Mouse (Mus musculus) intestine, postnatal 0 days (tissue): ENCODE measurements around the gene A730061H03Rik. TPM values are rescaled to one million over a fixed set of nuclear protein-coding genes. Genes with fewer than 3 reads are reported as not detected.

Experiments used
- ATAC-seq: fragments of 200-750 bp; cut with Nextera tagmentation; 2 replicates; pipeline ENCODE4 v1.8.0; 2017; ENCODE audit warnings: mild to moderate bottlenecking, moderate TSS enrichment, moderate library complexity
- H3K27ac ChIP-seq: fragments of 300-500 bp; sonication (generic); 2 replicates; pipeline ENCODE4 v1.5.1; 2014; ENCODE audit warnings: mild to moderate bottlenecking, low read depth, low read length, moderate library complexity
- H3K27me3 ChIP-seq: fragments of 300-500 bp; sonication (generic); replicated peaks from 2 replicates; pipeline ENCODE4 v1.6.1; 2014; ENCODE audit warnings: low read length, mixed read lengths; ENCODE audit not compliant: control insufficient read depth, insufficient read depth
- H3K36me3 ChIP-seq: fragments of 300-500 bp; sonication (generic); 2 replicates; pipeline ENCODE4 v1.6.1; 2014; ENCODE audit warnings: mild to moderate bottlenecking, moderate library complexity; ENCODE audit not compliant: control insufficient read depth, insufficient read depth
- H3K4me1 ChIP-seq: fragments of 300-500 bp; sonication (generic); replicated peaks from 2 replicates; pipeline ENCODE4 v1.6.1; 2014; ENCODE audit warnings: antibody characterized with exemption, low read length, mixed read lengths; ENCODE audit not compliant: control insufficient read depth, insufficient read depth
- H3K4me2 ChIP-seq: fragments of 300-500 bp; sonication (generic); replicated peaks from 2 replicates; pipeline ENCODE4 v1.6.1; 2014; ENCODE audit warnings: low read depth, mild to moderate bottlenecking, moderate library complexity
- H3K4me3 ChIP-seq: fragments of 300-500 bp; sonication (generic); 2 replicates; pipeline ENCODE4 v1.5.1; 2014; ENCODE audit warnings: low read depth, low read length
- H3K9ac ChIP-seq: fragments of 300-500 bp; sonication (generic); 2 replicates; pipeline ENCODE4 v1.6.1; 2014; ENCODE audit warnings: mild to moderate bottlenecking, low read depth, low read length
- H3K9me3 ChIP-seq: fragments of 300-500 bp; sonication (generic); 2 replicates; pipeline ENCODE4 v1.6.1; 2016; ENCODE audit warnings: mixed run types; ENCODE audit not compliant: control insufficient read depth
- CTCF ChIP-seq: sonication (generic); IDR thresholded peaks from 2 replicates; pipeline ENCODE4 v1.5.1; 2016; ENCODE audit warnings: low read depth, mild to moderate bottlenecking, control low read depth, antibody characterized with exemption, moderate library complexity
- WGBS: fragments of 180-500 bp; shearing (Covaris S2); extraction: QIAGEN DNeasy Blood & Tissue Kit; methylation state at CpG from one replicate; pipeline ENCODE4 v1.1.7; 2014; 5-methylcytosine and 5-hydroxymethylcytosine counted together
- polyA plus RNA-seq: library from polyadenylated mRNA; unstranded; fragments of >200 nt; fragmentation: Nextera tagmentation; extraction: Ambion mirVana; gene quantifications from 2 replicates; pipeline ENCODE4 v1.2.1, GENCODE M21; 2015

A730061H03Rik gene
- polyA plus RNA-seq, 1 experiment from 2014 or later = 1.2 TPM

DNA sequence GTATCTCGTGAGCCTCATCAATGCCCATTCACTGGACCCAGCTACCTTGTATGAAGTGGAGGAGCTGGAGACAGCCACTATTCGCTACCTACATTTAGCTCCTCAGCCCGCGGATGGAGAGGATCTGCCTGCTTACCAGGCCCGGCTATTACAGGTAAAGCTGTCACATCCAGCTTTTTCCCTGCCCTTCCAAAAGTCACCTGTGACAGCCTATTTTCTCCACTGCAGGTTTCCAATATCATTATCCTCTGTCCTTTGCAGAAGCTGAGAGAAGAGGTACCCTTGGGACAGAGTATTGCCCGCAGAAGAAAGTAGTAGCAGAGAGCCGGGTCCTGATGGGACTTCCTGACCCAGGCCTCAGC, 43.0 kb upstream of the A730061H03Rik start, which contains the start of gene Irf9:
TSS of gene Irf9 (plus strand) at position 301 of the 362 bp plus-strand sequence.
- no peaks in the 10 kb centered on the region for H3K9me3 ChIP-seq
- peak within 1 kb of the TSS; percentile 68 for H3K4me2 ChIP-seq
- H3K4me1 ChIP-seq = 0 out of 2 replicates have a peak, but pooled peaks cover 11% of the 10 kb centered on the region
- no peak for ATAC-seq
- peaks cover 79% of the 10 kb centered on the region for H3K36me3 ChIP-seq
- no peaks in the 10 kb centered on the region for H3K27me3 ChIP-seq
- WGBS = 78% methylated on average over 7 of the region's 7 CpGs
- TF ChIP-seq CTCF = no peak
- H3K9ac ChIP-seq = peak within 1 kb of the TSS; percentile 66
- H3K27ac ChIP-seq = peak within 1 kb of the TSS; percentile 94
- peak within 1 kb of the TSS; percentile 55 for H3K4me3 ChIP-seq

DNA sequence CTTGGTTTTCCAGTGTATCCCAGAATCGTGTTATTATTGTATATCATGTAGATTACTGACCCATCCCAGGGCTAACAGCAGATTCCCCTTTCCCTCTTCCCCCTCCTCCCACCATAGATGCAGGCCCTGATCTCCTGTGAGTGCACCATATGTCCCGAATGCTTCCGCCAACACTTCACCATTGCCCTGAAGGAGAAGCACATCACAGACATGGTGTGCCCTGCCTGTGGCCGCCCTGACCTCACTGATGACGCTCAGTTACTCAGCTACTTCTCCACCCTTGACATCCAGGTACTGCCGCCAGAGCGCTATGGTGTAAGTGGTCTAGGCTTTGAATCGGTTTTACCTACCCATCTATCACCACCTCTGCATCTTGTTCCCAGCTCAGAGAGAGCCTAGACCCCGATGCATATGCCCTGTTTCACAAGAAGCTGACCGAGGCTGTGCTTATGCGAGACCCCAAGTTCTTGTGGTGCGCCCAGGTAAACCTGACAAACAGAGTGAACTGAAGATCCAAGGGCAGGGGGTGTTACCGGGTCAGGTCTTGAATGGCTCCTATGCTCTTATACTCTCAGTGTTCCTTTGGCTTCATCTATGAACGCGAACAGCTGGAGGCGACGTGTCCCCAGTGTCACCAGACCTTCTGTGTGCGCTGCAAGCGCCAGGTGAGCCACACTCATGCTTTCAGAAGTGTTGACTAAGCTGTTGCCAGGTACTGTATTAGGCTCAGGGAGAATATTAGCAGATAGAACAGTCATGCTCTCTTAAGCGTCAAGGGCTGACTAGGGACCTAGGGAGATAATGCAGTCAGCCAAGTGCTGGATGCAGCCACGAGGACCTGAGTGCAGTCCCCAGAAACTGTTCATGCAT, 38.5 kb upstream of the A730061H03Rik start:
- no peaks in the 10 kb centered on the region for H3K27me3 ChIP-seq
- no peak overlapping the region for H3K27ac ChIP-seq
- no peak for ATAC-seq
- TF ChIP-seq CTCF = no peak
- 0 out of 2 replicates have a peak overlapping the region, but pooled peaks have one; percentile 17 for H3K9ac ChIP-seq
- H3K36me3 ChIP-seq = peaks cover 86% of the 10 kb centered on the region
- WGBS = 95% methylated on average over 21 of the region's 21 CpGs
- H3K4me1 ChIP-seq = no peaks in the 10 kb centered on the region
- no peak overlapping the region for H3K4me2 ChIP-seq
- H3K4me3 ChIP-seq = no peak overlapping the region
- no peaks in the 10 kb centered on the region for H3K9me3 ChIP-seq

DNA sequence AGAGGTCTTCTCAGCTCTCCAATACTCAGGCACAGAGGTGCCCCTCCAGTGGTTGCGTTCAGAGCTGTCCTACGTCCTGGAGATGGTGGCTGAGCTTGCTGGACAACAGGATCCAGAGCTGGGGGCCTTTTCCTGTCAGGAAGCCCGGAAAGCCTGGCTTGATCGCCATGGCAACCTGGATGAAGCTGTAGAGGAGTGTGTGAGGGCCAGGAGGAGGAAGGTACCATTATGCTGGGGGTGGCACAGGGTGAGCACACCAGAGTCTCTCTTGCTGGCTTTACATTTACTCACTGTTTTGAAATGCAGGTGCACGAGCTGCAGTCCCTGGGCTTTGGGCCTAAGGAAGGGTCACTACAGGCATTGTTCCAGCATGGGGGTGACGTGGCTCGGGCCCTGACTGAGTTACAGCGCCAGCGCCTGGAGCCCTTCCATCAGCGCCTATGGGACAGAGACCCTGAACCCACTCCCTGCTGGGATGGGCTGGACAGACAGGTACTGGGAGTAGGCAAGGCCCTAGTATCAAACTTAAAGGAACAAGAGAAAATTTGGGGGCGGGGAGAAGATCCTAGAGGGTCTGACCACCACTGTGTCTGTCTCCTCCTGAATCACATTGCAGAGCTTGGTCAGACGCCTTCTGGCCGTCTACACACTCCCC, 36.0 kb upstream of the A730061H03Rik start:
- Histone ChIP-seq H3K9ac (no peak overlapping the region), H3K4me2 (no peak overlapping the region), H3K27me3 (no peaks in the 10 kb centered on the region), H3K4me3 (no peak overlapping the region), H3K9me3 (no peaks in the 10 kb centered on the region), H3K36me3 (peaks cover 63% of the 10 kb centered on the region), H3K27ac (0 out of 2 replicates have a peak overlapping the region, but pooled peaks have one; percentile 21), H3K4me1 (peaks cover 6% of the 10 kb centered on the region; the same call in 1 of the 2 replicates)
- 85% methylated on average over 13 of the region's 13 CpGs for WGBS
- ATAC-seq = no peak
- TF ChIP-seq CTCF = no peak

DNA sequence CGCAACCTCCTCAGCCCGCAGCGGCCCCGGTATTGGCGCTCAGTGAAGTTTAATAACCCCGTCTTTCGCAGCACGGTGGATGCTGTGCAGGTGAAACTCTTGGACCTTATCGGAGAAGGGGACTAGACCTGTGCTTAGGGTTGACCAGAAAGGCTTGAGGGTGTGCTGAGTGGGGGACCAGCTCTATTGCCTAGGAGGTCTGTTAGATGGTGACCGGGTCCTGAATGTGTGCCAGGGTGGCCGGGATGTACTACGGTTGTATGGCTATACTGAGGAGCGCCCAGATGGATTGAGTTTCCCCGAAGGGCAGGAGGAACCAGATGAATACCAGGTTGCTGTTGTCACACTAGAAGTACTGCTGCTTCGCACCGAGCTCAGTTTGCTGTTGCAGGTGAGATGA, 32.0 kb upstream of the A730061H03Rik start:
- Histone ChIP-seq H3K27ac (peak overlapping the region; percentile 90), H3K4me3 (peak overlapping the region; percentile 94), H3K9me3 (no peaks in the 10 kb centered on the region), H3K36me3 (peaks cover 47% of the 10 kb centered on the region), H3K4me1 (peaks cover 6% of the 10 kb centered on the region; the same call in 1 of the 2 replicates), H3K4me2 (peak overlapping the region; percentile 90), H3K27me3 (no peaks in the 10 kb centered on the region), H3K9ac (peak overlapping the region; percentile 86)
- TF ChIP-seq CTCF = no peak
- WGBS = 2% methylated on average over 16 of the region's 16 CpGs
- no peak for ATAC-seq

DNA sequence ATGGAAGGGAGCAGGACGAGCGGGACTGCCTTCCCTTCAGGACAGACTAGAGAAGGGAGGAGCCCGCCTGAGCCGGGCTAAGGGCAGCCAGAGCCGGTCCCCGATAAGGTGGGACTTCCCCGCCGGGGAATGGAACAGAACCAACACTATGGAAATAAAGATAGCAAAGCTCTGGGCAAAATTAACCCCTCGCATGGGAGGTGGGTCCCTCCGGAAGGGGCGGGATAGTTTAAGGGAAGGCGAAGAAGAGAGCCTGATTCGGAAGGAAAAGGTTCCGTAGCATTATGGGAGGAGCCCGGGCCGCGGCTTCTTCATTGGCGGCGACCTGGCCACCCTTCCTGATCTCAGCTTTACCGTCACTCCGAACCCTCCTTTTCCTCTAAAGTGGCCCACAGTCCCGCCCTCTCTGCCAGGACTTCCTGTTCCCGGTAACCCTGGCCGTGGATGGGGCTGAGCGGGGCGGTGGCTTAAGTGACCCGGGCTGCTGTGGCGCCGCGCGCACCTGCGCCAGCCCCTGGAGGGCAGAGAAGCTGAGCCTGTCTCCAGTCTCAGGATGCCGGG, 31.2 kb upstream of the A730061H03Rik start, which contains the start of gene Rnf31:
TSS of gene Rnf31 (plus strand) at position 378 of the 561 bp plus-strand sequence.
- peak within 1 kb of the TSS; percentile 86 for H3K9ac ChIP-seq
- no peaks in the 10 kb centered on the region for H3K9me3 ChIP-seq
- under 1% methylated on average over 33 of the region's 33 CpGs for WGBS
- peaks cover 6% of the 10 kb centered on the region; the same call in 1 of the 2 replicates for H3K4me1 ChIP-seq
- H3K36me3 ChIP-seq = peaks cover 45% of the 10 kb centered on the region
- peak; percentile 90 for ATAC-seq
- no peak for TF ChIP-seq CTCF
- H3K27me3 ChIP-seq = no peaks in the 10 kb centered on the region
- peak within 1 kb of the TSS; percentile 90 for H3K27ac ChIP-seq
- peak within 1 kb of the TSS; percentile 90 for H3K4me2 ChIP-seq
- peak within 1 kb of the TSS; percentile 94 for H3K4me3 ChIP-seq
